13 mouse cellular contexts compared by ENCODE assay signal in the genomic region with DNA sequence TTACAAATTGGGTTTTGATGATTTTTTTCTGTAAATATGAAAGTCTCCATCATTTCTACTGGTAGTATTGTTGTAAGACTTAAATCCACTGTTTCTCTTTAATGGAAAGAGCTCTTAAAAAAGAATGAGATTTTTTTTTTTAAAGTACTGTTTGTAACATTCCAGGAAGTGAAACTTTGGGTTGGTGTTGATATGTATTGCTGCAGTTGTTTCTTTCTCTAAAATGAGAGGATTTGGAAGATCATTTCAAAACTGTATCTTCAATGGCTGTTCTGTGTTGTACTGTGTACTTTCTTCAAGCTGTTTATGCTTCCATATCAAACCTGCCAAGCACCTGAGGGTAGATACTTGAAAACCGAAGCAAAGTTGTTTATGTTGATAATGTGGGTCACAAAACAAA.
"Had no signal": no experiment of that assay in that cellular context is flagged by ENCODE, and none has a peak within 500 bp of the region (broad histone marks: within the 10 kb centered on the region; RNA-seq: fewer than 3 reads in every experiment).

No protein-coding gene starts in this region.

- H3K36me3 ChIP-seq: limb, embryonic 12.5 days; midbrain, embryonic 12.5 days had no signal

- H3K27ac ChIP-seq: limb, embryonic 12.5 days; liver, embryonic 14.5 days; midbrain, embryonic 12.5 days had no signal

- H3K4me3 ChIP-seq: limb, embryonic 12.5 days; midbrain, embryonic 12.5 days had no signal

- H3K27me3 ChIP-seq: limb, embryonic 12.5 days; midbrain, embryonic 12.5 days had no signal

- H3K4me1 ChIP-seq: limb, embryonic 12.5 days; midbrain, embryonic 12.5 days had no signal

- ATAC-seq: lung, postnatal 0 days had no signal

- H3K9me3 ChIP-seq: limb, embryonic 12.5 days; midbrain, embryonic 12.5 days had no signal

- DNase-seq: kidney, adult 11 months; kidney, postnatal 10 days; kidney, postnatal 4 days; liver; lung, adult 2 months; lung, postnatal 36 days; right cerebral cortex, postnatal 25 days; thymus, adult 18-20 months; thymus, postnatal 14 days had no signal
